Mouse (Mus musculus) macrophage (primary cell): ENCODE measurements at regions not wholly inside any gene's neighbourhood (a gene's known extent, or its start where the extent isn't known, plus 50 kb on each side); places are given as distances from the start of the nearest gene placed in this dataset.

Experiments
- H3K27ac ChIP-seq: fragments of 350-480 bp; formaldehyde crosslinking; 2 replicates; pipeline ENCODE4 v1.9.0; 2021
- H3K36me3 ChIP-seq: fragments of 350-480 bp; formaldehyde crosslinking; 2 replicates; pipeline ENCODE4 v1.9.0; 2021; ENCODE audit errors: inconsistent target
- H3K4me3 ChIP-seq: fragments of 350-480 bp; formaldehyde crosslinking; 2 replicates; pipeline ENCODE4 v1.9.0; 2021; ENCODE audit errors: inconsistent target
- H3K79me2 ChIP-seq: fragments of 350-480 bp; formaldehyde crosslinking; 2 replicates; pipeline ENCODE4 v1.9.0; 2021; ENCODE audit errors: inconsistent target
- WGBS: methylation state at CpG from one replicate; pipeline ENCODE4 v1.1.7; 2026; ENCODE audit warnings: inconsistent platforms; ENCODE audit not compliant: missing documents; 5-methylcytosine and 5-hydroxymethylcytosine counted together

- H3K79me2 ChIP-seq = no peaks in the 10 kb centered on the region
- no peaks in the 10 kb centered on the region for H3K36me3 ChIP-seq
- no peak overlapping the region for H3K4me3 ChIP-seq
- 77% methylated on average over 2 of the region's 3 CpGs for whole genome bisulfite sequencing
- H3K27ac ChIP-seq = no peak overlapping the region
Measured at GRCm38 (mm10) chr11:71513067-71513350, 236.7 kb upstream of the Wscd1 start.

GRCm38 (mm10) chr11:71515264-71515663 lies 234.5 kb upstream of the Wscd1 start:
- H3K36me3 ChIP-seq = no peaks in the 10 kb centered on the region
- no peak overlapping the region for H3K4me3 ChIP-seq
- 39% methylated on average over 6 of the region's 6 CpGs for WGBS
- H3K27ac ChIP-seq = no peak overlapping the region
- H3K79me2 ChIP-seq = no peaks in the 10 kb centered on the region

- 46% methylated on average over 5 of the region's 5 CpGs for WGBS
- Histone ChIP-seq H3K27ac (no peak overlapping the region), H3K4me3 (no peak overlapping the region), H3K79me2 (no peaks in the 10 kb centered on the region), H3K36me3 (no peaks in the 10 kb centered on the region)
Measured at GRCm38 (mm10) chr11:71517377-71517776, 232.3 kb upstream of the Wscd1 start.

- WGBS = 100% methylated on average over 2 of the region's 2 CpGs
- H3K4me3 ChIP-seq = no peak overlapping the region
- H3K27ac ChIP-seq = no peak overlapping the region
- H3K36me3 ChIP-seq = no peaks in the 10 kb centered on the region
- H3K79me2 ChIP-seq = no peaks in the 10 kb centered on the region
Measured at GRCm38 (mm10) chr11:71527691-71528090, 222.0 kb upstream of the Wscd1 start.

- WGBS = 75% methylated on average over 4 of the region's 4 CpGs
- Histone ChIP-seq H3K27ac (no peak overlapping the region), H3K4me3 (no peak overlapping the region), H3K79me2 (no peaks in the 10 kb centered on the region), H3K36me3 (no peaks in the 10 kb centered on the region)
Measured at GRCm38 (mm10) chr11:71528588-71528987, 221.1 kb upstream of the Wscd1 start.

- 73% methylated on average over 6 of the region's 6 CpGs for WGBS
- H3K27ac ChIP-seq = no peak overlapping the region
- no peaks in the 10 kb centered on the region for H3K79me2 ChIP-seq
- H3K4me3 ChIP-seq = no peak overlapping the region
- H3K36me3 ChIP-seq = no peaks in the 10 kb centered on the region
Measured at GRCm38 (mm10) chr11:71541178-71541845, 208.4 kb upstream of the Wscd1 start.

- no peak overlapping the region for H3K27ac ChIP-seq
Measured at GRCm38 (mm10) chr11:71557412-71557811, 192.3 kb upstream of the Wscd1 start.

GRCm38 (mm10) chr11:71564831-71565230 lies 184.9 kb upstream of the Wscd1 start:
- Histone ChIP-seq H3K36me3 (no peaks in the 10 kb centered on the region), H3K79me2 (no peaks in the 10 kb centered on the region), H3K4me3 (no peak overlapping the region), H3K27ac (no peak overlapping the region)

More at GRCm38 (mm10) chr11:71557412-71557811, 192.3 kb upstream of the Wscd1 start:
- no peaks in the 10 kb centered on the region for H3K36me3 ChIP-seq
- H3K4me3 ChIP-seq = no peak overlapping the region
- H3K79me2 ChIP-seq = no peaks in the 10 kb centered on the region
- WGBS = 94% methylated on average over 3 of the region's 3 CpGs

- H3K36me3 ChIP-seq = no peaks in the 10 kb centered on the region
- no peak overlapping the region for H3K4me3 ChIP-seq
- no peaks in the 10 kb centered on the region for H3K79me2 ChIP-seq
- no peak overlapping the region for H3K27ac ChIP-seq
- WGBS = 90% methylated on average over 5 of the region's 5 CpGs
Measured at GRCm38 (mm10) chr11:71576801-71577200, 172.9 kb upstream of the Wscd1 start.

GRCm38 (mm10) chr11:71581775-71582174 lies 167.9 kb upstream of the Wscd1 start:
- no peak overlapping the region for H3K4me3 ChIP-seq
- no peaks in the 10 kb centered on the region for H3K36me3 ChIP-seq
- no peak overlapping the region for H3K27ac ChIP-seq
- no peaks in the 10 kb centered on the region for H3K79me2 ChIP-seq
- WGBS = 78% methylated on average over 2 of the region's 2 CpGs

- Histone ChIP-seq H3K4me3 (no peak overlapping the region), H3K36me3 (no peaks in the 10 kb centered on the region), H3K79me2 (no peaks in the 10 kb centered on the region), H3K27ac (no peak overlapping the region)
- WGBS = 93% methylated on average over 6 of the region's 6 CpGs
Measured at GRCm38 (mm10) chr11:71591014-71591413, 158.7 kb upstream of the Wscd1 start.

GRCm38 (mm10) chr11:71594250-71594847 lies 155.4 kb upstream of the Wscd1 start:
- Histone ChIP-seq H3K36me3 (no peaks in the 10 kb centered on the region), H3K79me2 (no peaks in the 10 kb centered on the region), H3K27ac (no peak overlapping the region), H3K4me3 (no peak overlapping the region)
- 82% methylated on average over 6 of the region's 6 CpGs for WGBS

GRCm38 (mm10) chr11:71597709-71598108 lies 152.0 kb upstream of the Wscd1 start:
- Histone ChIP-seq H3K4me3 (no peak overlapping the region), H3K36me3 (no peaks in the 10 kb centered on the region), H3K27ac (no peak overlapping the region), H3K79me2 (no peaks in the 10 kb centered on the region)
- WGBS = 56% methylated on average over 1 of the region's 1 CpGs

- 83% methylated on average over 9 of the region's 9 CpGs for WGBS
- no peak overlapping the region for H3K27ac ChIP-seq
- no peaks in the 10 kb centered on the region for H3K36me3 ChIP-seq
- H3K4me3 ChIP-seq = no peak overlapping the region
- no peaks in the 10 kb centered on the region for H3K79me2 ChIP-seq
Measured at GRCm38 (mm10) chr11:71610782-71611181, 138.9 kb upstream of the Wscd1 start.

GRCm38 (mm10) chr11:71615526-71615925 lies 134.2 kb upstream of the Wscd1 start:
- Histone ChIP-seq H3K79me2 (no peaks in the 10 kb centered on the region), H3K36me3 (no peaks in the 10 kb centered on the region), H3K4me3 (no peak overlapping the region), H3K27ac (no peak overlapping the region)
- WGBS = 72% methylated on average over 5 of the region's 5 CpGs
